Mouse (Mus musculus) adrenal gland, postnatal 25 days (tissue): ENCODE measurements around the gene Disp1. TPM values are rescaled to one million over a fixed set of nuclear protein-coding genes. Genes with fewer than 3 reads are reported as not detected.

ENCODE experiments used
- DNase-seq: peaks from one replicate; pipeline ENCODE4 v3.0.0; 2021; ENCODE audit warnings: mixed read lengths
- long read RNA-seq: library from polyadenylated mRNA; stranded (forward); transcript quantifications from one replicate; pipeline ENCODE4 v2.0.0, GENCODE M21; 2021
- total RNA-seq: library from RNA; stranded (reverse); gene quantifications from 2 replicates; pipeline ENCODE4 v1.2.3, GENCODE M21; 2021

The Disp1 gene
- 14.3 and 20.5 TPM in 2 replicates for total RNA-seq
- long read RNA-seq, full-length matches to known transcripts: 1 of 9 reads
- long read RNA-seq, partial matches to known transcripts: 3 of 9 reads
- long read RNA-seq, other reads (novel, unspliced or antisense): 5 of 9 reads

- peak; percentile 76 for DNase-seq
Measured at GRCm38 (mm10) chr1:183220796-183221718, at the start of gene Disp1. TSS of gene Disp1 (minus strand) at chr1:183221522.

- DNase-seq: no peak
Measured at GRCm38 (mm10) chr1:183267666-183268065, 46.3 kb upstream of the Disp1 start.

- DNase-seq: no peak
Measured at GRCm38 (mm10) chr1:183265921-183266467, 44.7 kb upstream of the Disp1 start.

- DNase-seq: no peak
Measured at GRCm38 (mm10) chr1:183264145-183265008, 43.1 kb upstream of the Disp1 start.

GRCm38 (mm10) chr1:183252574-183252973, 31.3 kb upstream of the Disp1 start:
- no peak for DNase-seq

- no peak for DNase-seq
Measured at GRCm38 (mm10) chr1:183251818-183252217, 30.5 kb upstream of the Disp1 start.

GRCm38 (mm10) chr1:183250612-183251011, 29.3 kb upstream of the Disp1 start:
- no peak for DNase-seq

DNA sequence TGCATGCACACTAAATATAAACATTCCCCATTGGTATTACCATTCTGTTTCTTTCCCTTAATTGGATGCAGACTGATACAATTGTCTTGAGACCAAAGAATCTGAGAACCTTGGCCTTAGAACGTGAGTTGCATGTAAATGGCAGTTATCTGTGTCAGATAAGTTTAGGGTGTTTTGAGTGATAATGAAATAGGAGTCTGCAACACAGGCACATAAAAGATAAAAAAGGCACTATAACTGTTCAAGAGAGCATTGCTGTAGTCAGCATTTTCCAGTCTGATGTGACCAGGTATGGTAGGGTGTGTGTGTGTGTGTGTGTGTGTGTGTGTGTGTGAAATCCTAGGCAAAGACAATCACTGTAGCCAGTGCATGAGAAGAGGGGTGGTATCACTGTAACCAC, 26.8 kb upstream of the Disp1 start:
- no peak for DNase-seq

DNA sequence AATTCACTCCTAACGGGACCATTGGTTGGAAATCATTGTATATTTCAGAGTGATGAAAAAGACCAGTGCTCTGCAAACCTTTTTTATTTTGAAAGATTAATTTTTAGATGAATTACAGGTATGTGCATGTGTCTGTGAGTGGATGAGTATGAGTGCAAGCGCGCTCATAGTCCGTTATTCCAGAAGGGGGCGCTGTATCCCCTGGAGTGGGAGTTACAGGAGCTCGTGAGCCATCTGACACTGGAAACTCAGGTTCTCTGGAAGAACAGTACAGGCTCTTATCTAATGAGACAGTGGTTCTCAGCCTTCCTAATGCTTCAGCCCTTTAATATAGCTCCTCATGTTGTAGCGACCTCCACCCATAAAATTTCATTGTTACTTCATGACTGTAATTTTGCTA, 22.0 kb upstream of the Disp1 start:
- DNase-seq: no peak

DNA sequence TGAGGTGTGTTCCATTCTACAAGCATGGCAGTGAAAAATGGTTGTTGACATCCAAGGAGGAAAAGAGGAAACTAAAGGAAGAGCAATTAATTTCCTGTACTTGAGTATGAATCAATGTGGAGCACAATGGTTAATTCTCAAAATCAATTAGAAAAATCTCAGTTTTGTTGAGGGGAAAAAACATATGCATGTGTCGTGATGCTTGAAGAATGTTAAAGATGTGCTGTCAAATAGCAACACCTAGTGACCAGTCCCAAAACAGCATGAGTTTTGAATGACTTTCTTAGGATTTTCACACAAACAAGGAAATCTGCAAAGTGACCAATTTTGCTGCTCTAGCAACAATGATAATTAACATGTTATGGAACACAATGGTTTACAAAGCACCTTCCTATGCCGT, 16.6 kb upstream of the Disp1 start:
- DNase-seq: no peak

GRCm38 (mm10) chr1:183236460-183236859, 15.1 kb upstream of the Disp1 start:
- no peak for DNase-seq

DNA sequence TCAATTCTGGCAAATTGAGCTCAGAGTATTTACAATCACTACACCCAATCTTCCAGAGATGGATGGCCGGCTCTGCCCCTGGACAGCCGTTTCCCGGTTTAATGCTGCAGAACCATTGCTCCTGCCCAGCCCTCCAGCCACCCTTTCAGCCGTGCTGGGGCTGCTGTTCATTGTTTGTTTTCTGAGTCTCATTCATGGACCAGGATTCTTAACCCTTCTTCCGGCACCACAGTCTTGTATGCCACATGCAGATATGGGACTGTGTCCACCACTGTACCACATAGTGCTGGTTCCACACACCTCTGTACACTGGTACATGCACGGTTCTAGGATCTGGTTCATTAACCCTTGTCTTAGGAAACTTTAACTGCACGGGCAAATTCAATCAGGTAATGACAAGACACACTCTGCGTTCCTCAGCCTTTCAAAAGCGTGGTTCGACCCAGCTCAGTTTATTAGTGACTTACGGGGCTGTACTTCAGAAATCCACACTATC, 12.4 kb upstream of the Disp1 start:
- DNase-seq: no peak

DNA sequence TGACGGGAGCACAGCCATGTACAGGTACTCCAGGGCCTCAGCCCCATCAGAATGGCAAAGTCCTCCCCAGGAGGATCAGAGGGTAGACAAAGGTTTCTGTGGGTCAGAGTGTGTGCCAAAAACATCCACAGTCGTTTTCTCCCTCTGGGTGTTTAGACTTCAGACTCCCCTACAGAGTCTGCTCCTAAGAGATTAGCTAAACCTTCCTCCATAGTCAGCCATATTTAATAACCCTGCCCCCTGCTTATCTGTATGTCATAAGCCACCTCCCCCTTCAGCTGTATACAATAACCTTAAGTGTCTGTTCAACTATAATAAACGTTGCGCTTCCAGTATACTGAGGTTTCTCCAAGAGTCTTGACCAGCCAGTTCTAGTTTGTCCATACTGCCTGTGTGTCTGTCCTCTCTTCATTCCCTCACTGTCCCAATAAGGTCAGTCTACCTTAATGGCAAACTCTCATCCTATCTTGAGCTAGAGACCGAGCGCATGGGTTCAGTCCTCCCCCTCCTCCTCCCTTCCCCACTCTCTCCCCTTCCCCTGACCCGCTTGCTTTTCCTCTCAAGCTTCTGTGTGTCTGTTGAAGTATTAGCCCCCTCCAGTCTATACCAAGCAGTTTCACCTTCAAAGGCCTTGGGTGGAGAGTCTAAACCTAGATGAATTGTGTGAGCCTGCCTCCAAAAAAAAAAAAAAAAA, 11.8 kb upstream of the Disp1 start:
- DNase-seq: no peak

DNA sequence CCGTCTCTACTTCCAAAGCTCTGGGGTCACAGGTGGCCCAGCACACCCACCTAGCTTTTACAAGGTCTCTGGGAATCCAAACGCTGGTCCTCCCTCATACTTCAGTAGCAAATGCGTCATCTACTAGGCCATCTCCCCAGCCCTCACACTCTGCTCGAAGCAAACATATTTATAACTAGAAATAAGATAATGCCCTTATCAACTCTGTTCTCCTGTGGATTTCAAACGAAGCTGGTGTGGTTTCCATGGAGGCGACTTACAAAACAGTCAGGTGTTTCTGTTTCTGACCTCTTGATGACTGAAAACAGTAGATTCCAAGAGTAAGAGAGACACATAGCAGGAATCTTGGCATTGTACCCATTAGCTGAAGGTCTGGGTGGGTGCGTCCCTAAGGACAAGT, 6.1 kb upstream of the Disp1 start:
- DNase-seq: no peak

DNA sequence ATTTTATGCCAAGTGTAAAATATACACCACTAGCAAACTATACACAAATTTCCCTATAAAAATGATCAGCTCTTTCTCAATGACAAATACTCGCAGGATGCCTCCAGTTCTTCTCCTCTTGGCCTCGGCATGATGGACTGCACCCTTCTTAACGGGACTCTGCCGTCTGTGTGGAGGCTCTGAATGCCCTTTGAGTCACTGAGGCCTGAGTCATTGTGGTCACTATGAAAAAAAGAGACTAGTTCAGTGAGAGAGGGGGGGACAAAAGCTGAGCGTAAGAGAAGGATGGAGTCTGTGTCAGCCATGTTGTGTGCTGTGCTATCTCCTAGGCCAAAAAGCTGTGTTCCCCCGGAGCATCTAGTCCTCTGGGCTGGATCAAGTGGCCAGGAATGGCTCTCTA, 2.3 kb downstream of the Disp1 start:
- DNase-seq: no peak

GRCm38 (mm10) chr1:183216691-183217090, 4.6 kb downstream of the Disp1 start:
- no peak for DNase-seq

GRCm38 (mm10) chr1:183215706-183216105, 5.6 kb downstream of the Disp1 start:
- DNase-seq: no peak

- DNase-seq: no peak
Measured at GRCm38 (mm10) chr1:183213850-183214249, 7.5 kb downstream of the Disp1 start.

DNA sequence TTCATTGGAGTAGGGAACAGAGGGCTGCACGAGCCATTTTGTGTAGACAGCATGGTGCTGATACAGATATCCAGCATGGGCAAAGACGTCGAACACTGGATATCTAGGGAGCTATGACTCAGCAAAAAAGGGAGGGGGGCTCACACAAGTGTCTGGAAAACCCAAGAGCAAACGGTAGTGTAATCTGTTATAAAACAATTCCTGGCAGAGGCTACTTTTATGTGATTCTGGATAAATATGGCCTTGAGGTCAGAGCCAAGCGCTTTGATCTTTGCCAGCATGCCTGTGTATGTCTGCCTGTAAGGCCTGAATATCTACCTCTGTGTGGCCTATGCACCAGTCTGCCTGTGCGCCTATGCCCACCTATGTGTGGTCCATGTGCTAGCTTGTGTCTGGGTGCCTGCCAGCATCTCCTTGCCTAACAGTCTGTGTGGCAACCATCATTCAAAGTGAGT, 8.5 kb downstream of the Disp1 start:
- peak; percentile 25 for DNase-seq

DNA sequence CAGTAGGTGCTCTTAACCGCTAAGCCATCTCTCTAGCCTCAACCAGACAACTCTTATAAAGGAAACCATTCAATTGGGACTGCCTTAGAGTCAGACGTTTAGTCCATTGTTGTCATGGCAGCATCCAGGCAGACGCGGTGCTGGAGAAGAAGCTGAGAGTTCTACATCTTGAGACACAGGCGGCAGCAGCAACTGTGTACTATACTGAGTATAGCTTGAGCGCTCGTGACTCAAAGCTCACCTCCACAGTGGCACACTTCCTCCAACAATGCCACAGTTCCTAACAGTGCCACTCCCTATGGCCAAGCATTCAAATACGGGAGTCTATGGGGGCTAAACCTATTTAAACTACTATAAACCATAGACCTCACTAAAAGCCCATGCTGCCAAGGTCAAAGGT, 11.2 kb downstream of the Disp1 start:
- no peak for DNase-seq

DNA sequence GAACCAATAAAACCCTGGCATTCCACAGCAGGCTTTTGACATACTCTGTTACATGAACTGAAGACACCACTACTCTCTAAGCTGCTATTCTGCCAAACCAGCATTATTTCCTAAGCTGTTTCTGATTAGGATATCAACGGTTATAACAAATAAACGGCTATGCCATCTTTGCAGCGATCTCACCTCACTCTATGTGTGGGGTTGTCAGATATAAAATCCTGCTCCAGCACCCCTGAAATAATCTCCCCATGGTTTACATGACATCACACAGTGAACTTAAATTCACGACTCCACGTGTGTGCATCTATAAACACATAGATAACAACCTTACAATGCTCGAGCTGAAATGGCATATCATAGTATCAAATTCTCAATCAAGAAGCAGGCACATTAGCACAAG, 13.7 kb downstream of the Disp1 start:
- no peak for DNase-seq

- peak; percentile 24 for DNase-seq
Measured at GRCm38 (mm10) chr1:183207141-183207540, 14.2 kb downstream of the Disp1 start.
